Mouse (Mus musculus) heart, embryonic 11.5 days (tissue): ENCODE measurements at regions not wholly inside any gene's neighbourhood (a gene's known extent, or its start where the extent isn't known, plus 50 kb on each side); places are given as distances from the start of the nearest gene placed in this dataset.

Experiments used
- ATAC-seq: fragments of 200-750 bp; cut with Nextera tagmentation; replicated peaks from 2 replicates; pipeline ENCODE4 v1.8.0; 2017; ENCODE audit warnings: moderate library complexity; ENCODE audit not compliant: insufficient number of reproducible peaks, low FRiP score, low TSS enrichment
- H3K27ac ChIP-seq: fragments of 300-500 bp; sonication (generic); 2 replicates; pipeline ENCODE4 v1.5.1; 2014; ENCODE audit warnings: mild to moderate bottlenecking, low read depth, low read length
- H3K27me3 ChIP-seq: fragments of 300-500 bp; sonication (generic); 2 replicates; pipeline ENCODE4 v1.6.1; 2014; ENCODE audit warnings: mild to moderate bottlenecking, low read length, mixed read lengths; ENCODE audit not compliant: control insufficient read depth, insufficient read depth
- H3K36me3 ChIP-seq: fragments of 300-500 bp; sonication (generic); 2 replicates; pipeline ENCODE4 v1.6.1; 2014; ENCODE audit warnings: mild to moderate bottlenecking, low read length, moderate library complexity, mixed read lengths; ENCODE audit not compliant: control insufficient read depth, insufficient read depth
- H3K4me1 ChIP-seq: fragments of 300-500 bp; sonication (generic); 2 replicates; pipeline ENCODE4 v1.6.1; 2014; ENCODE audit warnings: low read length; ENCODE audit not compliant: control insufficient read depth, insufficient read depth
- H3K4me2 ChIP-seq: fragments of 300-500 bp; sonication (generic); 2 replicates; pipeline ENCODE4 v1.6.1; 2014; ENCODE audit warnings: mild to moderate bottlenecking, moderate library complexity
- H3K4me3 ChIP-seq: fragments of 300-500 bp; sonication (generic); 2 replicates; pipeline ENCODE4 v1.5.1; 2014; ENCODE audit warnings: low read depth, low read length
- H3K9ac ChIP-seq: fragments of 300-500 bp; sonication (generic); 2 replicates; pipeline ENCODE4 v1.6.1; 2014; ENCODE audit warnings: mild to moderate bottlenecking, low read depth, low read length, moderate library complexity
- H3K9me3 ChIP-seq: fragments of 300-500 bp; sonication (generic); replicated peaks from 2 replicates; pipeline ENCODE4 v1.6.1; 2016; ENCODE audit warnings: low read length; ENCODE audit not compliant: control insufficient read depth
- WGBS: fragments of 180-500 bp; shearing (Covaris S2); extraction: QIAGEN DNeasy Blood & Tissue Kit; methylation state at CpG from one replicate; pipeline ENCODE4 v1.1.7; 2014; ENCODE audit not compliant: insufficient replicate concordance; 5-methylcytosine and 5-hydroxymethylcytosine counted together

DNA sequence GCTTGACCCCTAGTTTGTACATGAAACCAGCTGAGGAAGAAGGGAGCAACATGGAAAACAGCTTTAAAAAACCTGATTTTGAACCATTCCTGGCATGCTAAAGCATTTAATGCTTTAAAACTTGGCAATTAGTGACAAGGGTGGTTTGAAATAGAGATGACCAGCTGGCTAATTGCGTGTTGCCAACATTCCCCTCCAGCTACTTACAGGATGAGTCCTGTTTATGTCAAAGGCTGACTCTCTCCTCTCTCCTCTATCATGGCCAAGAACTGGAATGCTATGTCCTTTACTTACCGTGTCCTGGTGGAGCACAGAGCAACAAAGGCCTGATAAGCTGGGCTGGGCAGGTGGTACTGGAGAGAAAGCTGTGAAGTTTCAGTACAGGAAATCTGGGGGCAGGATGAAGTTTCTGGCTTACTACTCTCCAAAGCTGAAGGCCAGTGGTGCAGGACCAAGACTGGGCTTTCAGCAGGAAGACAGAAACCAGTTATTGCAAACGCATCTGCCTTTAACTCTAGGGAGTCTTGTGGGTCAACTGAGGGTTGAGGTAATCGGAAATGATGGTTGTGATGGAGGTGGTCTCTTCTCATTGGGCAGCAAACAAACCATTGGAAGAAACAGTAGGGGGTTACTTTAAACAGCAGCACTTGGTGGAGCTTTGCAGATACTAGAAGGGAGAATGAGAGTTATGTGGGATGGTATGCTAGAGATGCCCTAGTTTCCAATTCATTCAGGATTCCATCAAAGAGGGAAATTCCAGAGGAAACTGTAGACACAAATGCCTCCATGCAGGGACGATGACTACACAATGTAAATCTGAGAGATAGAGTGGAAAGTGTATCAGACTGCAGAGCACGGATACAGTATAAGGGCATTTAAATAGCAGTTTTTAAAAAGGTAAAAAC is 60.7 kb upstream of the Cd28 start:
- Histone ChIP-seq H3K4me2 (no peak overlapping the region), H3K4me3 (no peak overlapping the region), H3K27ac (peak overlapping the region; percentile 62; the same call in 1 of the 2 replicates), H3K9me3 (no peaks in the 10 kb centered on the region), H3K27me3 (no peaks in the 10 kb centered on the region), H3K4me1 (peaks cover 27% of the 10 kb centered on the region), H3K9ac (no peak overlapping the region), H3K36me3 (no peaks in the 10 kb centered on the region)
- no peak for ATAC-seq
- 47% methylated on average over 6 of the region's 6 CpGs for WGBS

DNA sequence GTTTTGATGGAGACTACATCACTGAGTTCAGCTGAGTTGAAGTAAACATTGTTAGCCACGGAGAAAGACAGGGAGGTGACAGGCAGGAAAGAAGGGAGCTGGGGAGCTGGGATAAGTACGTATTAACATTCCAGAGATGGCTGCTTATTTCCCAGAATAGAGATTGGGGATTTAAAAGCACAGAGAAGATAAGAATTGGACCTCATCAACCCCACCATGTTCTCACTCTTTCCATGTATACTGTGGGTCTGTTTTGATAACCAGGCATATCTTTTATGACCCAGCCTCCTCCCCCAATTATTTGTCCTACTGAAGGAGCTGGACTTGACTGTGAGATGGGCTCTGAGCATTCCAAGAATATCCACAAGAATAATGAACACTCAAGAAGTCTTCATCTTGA is 61.4 kb upstream of the Cd28 start:
- peaks cover 33% of the 10 kb centered on the region for H3K4me1 ChIP-seq
- no peak overlapping the region for H3K4me3 ChIP-seq
- no peak overlapping the region for H3K4me2 ChIP-seq
- peak overlapping the region; percentile 62; the same call in 1 of the 2 replicates for H3K27ac ChIP-seq
- WGBS, result 7% methylated on average over 2 of the region's 2 CpGs
- H3K27me3 ChIP-seq, result no peaks in the 10 kb centered on the region
- H3K9ac ChIP-seq, result no peak overlapping the region
- no peaks in the 10 kb centered on the region for H3K9me3 ChIP-seq
- H3K36me3 ChIP-seq, result no peaks in the 10 kb centered on the region
- no peak for ATAC-seq

DNA sequence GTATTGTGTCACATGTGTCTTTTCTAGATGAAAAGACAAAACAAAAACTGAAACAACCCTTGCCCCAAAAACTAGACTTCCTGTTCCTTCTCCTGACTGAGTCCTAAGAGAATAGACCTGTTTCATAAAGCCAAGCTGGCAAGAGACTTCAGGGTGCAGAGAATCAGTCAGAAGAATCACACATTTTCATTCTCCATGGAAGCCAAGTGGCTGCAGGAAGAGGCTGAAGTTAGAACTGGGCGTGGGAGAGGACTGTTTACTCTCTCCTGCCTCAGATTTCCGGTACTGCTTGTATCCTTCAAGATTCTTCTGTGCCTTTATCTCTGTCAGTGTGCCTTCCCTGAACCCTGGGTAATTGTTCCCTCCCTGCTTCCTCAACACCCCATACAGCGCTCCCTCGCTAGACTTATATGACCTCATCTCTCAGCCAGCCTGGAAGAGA is 64.0 kb upstream of the Cd28 start:
- no peaks in the 10 kb centered on the region for H3K9me3 ChIP-seq
- H3K36me3 ChIP-seq, result no peaks in the 10 kb centered on the region
- H3K27me3 ChIP-seq, result no peaks in the 10 kb centered on the region
- H3K9ac ChIP-seq, result no peak overlapping the region
- 0 out of 2 replicates have a peak, but pooled peaks have one; percentile 42 for ATAC-seq
- 41% methylated on average over 4 of the region's 4 CpGs for WGBS
- no peak overlapping the region for H3K4me3 ChIP-seq
- no peak overlapping the region for H3K27ac ChIP-seq
- H3K4me2 ChIP-seq, result no peak overlapping the region
- H3K4me1 ChIP-seq, result peaks cover 38% of the 10 kb centered on the region

- 43% methylated on average over 3 of the region's 3 CpGs for WGBS
- peaks cover 20% of the 10 kb centered on the region for H3K4me1 ChIP-seq
- no peaks in the 10 kb centered on the region for H3K36me3 ChIP-seq
- no peak overlapping the region for H3K27ac ChIP-seq
- H3K9ac ChIP-seq, result no peak overlapping the region
- H3K4me3 ChIP-seq, result no peak overlapping the region
- ATAC-seq, result no peak
- H3K9me3 ChIP-seq, result no peaks in the 10 kb centered on the region
- no peaks in the 10 kb centered on the region for H3K27me3 ChIP-seq
- H3K4me2 ChIP-seq, result no peak overlapping the region
These were observed 66.4 kb upstream of the Cd28 start for GRCm38 (mm10) chr1:60650158-60650557.

- Histone ChIP-seq H3K4me1 (peaks cover 16% of the 10 kb centered on the region), H3K4me3 (no peak overlapping the region), H3K4me2 (no peak overlapping the region), H3K9ac (no peak overlapping the region), H3K36me3 (no peaks in the 10 kb centered on the region), H3K9me3 (no peaks in the 10 kb centered on the region), H3K27ac (no peak overlapping the region), H3K27me3 (no peaks in the 10 kb centered on the region)
- no peak for ATAC-seq
- WGBS, result 64% methylated on average over 8 of the region's 8 CpGs
These were observed 67.2 kb upstream of the Cd28 start for GRCm38 (mm10) chr1:60649303-60649850.

DNA sequence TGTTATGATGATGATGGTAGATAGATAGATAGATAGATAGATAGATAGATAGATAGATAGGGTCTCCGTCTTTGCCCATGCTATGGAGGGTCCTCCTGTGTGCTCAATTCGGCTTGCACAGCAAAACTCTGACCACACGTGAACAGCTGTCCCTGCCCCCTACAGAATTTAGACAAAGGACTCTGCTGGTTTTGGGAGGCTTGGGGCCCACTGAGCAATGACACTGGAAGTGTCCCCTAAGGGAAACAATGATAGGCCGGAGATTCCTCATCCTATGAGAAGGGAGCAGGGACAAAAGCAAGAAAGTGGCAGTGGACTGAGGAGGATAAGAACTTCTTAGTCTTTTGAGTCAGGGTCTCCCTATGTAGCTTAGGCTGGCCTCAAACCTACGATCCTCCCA is 69.8 kb upstream of the Cd28 start:
- Histone ChIP-seq H3K36me3 (no peaks in the 10 kb centered on the region), H3K4me1 (peaks cover 16% of the 10 kb centered on the region), H3K9me3 (no peaks in the 10 kb centered on the region), H3K4me3 (no peak overlapping the region), H3K27me3 (no peaks in the 10 kb centered on the region), H3K9ac (no peak overlapping the region), H3K4me2 (no peak overlapping the region), H3K27ac (no peak overlapping the region)
- 78% methylated on average over 5 of the region's 5 CpGs for WGBS
- ATAC-seq, result no peak

- peaks cover 16% of the 10 kb centered on the region for H3K4me1 ChIP-seq
- H3K4me3 ChIP-seq, result no peak overlapping the region
- 46% methylated on average over 5 of the region's 5 CpGs for WGBS
- no peak overlapping the region for H3K27ac ChIP-seq
- ATAC-seq, result no peak
- no peaks in the 10 kb centered on the region for H3K36me3 ChIP-seq
- H3K9me3 ChIP-seq, result no peaks in the 10 kb centered on the region
- H3K4me2 ChIP-seq, result no peak overlapping the region
- H3K27me3 ChIP-seq, result no peaks in the 10 kb centered on the region
- no peak overlapping the region for H3K9ac ChIP-seq
These were observed 70.4 kb upstream of the Cd28 start for GRCm38 (mm10) chr1:60646174-60646573.

DNA sequence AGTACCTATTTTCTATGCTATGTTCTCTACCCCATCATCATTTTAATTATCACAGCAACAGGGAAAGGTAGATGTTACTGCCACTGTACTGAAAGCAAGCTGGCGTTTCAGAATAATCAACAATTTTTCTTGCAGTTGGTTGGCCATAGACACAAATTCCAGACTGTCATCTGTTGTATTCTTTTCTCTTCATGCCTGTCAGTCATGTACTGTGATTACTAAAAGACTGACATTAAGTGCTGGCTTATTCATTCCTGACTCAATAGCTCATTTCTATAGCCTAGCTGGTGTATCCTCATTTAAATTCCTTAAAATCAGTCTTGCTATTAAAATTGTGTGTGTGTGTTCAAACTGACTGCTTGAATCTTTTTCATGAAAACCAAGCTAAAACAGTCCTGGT is 71.4 kb upstream of the Cd28 start:
- ATAC-seq, result no peak
- H3K4me3 ChIP-seq, result no peak overlapping the region
- H3K27me3 ChIP-seq, result no peaks in the 10 kb centered on the region
- no peaks in the 10 kb centered on the region for H3K9me3 ChIP-seq
- no peak overlapping the region for H3K4me2 ChIP-seq
- H3K4me1 ChIP-seq, result peaks cover 9% of the 10 kb centered on the region
- no peaks in the 10 kb centered on the region for H3K36me3 ChIP-seq
- H3K9ac ChIP-seq, result no peak overlapping the region
- 79% methylated on average over 1 of the region's 1 CpGs for WGBS
- H3K27ac ChIP-seq, result no peak overlapping the region
